Mouse (Mus musculus) ovary, postnatal 10 days (tissue): ENCODE measurements around the gene Tmem39b.

ENCODE experiments used
- DNase-seq: peaks from one replicate; pipeline ENCODE4 v3.0.0; 2022; ENCODE audit warnings: low spot score

Gene Tmem39b

DNA sequence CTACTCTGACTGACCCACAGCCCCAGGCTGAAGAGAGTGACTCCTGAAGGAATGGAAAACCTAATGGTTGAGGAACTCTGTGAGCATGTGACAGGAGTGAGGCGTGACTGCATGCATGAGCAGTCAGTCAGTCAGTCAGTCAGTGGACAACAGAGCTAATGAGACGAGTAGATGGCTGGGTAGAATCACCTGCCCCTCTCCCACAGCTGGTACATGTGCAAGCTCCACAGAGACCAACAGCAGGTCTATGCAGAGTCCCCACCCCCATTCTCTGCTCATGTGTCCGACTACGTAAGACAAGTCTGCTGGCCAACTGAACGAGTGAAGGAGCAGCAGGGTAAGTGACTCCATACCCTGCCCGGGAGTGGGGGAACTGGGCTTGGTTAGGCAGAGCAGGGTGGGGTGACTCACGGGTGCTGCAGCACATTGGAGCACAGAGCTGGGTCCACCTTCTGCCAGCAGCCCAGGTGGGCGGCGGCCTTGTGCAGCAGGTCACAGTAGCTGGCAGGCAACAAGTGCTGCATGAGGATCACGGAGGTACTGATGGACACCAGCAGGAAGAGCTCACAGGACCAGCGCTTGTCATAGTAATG, 12.6 kb downstream of the Tmem39b start:
- no peak for DNase-seq

DNA sequence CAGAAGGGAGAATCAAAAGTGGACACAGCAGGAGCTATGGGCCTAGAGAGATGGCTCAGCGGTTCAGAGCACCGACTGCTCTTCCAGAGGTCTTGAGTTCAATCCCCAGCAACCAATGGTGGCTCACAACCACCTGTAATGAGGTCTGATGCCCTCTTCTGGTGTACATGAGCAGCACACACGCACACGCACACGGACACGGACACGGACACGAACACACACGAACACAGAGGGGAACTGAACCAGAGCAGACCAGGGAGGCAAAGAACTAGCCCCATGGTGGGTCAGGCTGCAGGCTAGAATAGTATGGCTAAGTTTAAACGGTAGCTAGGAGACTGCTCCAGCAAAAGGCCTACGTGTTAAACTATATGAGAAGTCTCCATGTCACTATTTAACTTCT, 14.8 kb downstream of the Tmem39b start:
- no peak for DNase-seq

DNA sequence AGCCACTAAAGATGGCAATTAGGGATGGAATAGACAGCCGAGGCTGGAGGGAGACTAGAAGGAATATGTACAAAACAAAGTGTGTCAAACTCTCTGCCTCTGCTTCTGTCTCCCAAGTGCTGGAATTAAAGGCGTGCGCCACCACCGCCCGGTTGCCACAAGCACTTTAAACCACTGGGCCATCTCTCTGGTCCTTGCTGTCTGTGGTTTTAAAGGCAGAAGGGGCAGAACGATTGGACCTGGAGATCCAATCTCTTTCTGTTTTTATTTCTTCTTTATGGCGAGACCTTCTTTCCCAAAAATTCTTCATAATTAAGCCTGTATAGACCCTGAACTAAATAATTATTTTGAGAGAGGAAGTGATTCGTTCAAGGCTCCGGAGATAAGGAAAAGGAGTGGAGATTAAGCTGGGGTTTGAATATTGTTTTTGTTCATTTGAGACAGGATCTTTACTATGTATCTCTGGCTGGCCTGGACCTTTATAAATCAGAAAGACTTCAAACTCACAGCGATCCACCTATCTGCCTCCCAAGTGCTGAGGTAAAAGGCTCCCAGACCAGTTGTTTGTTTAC, 23.7 kb downstream of the Tmem39b start:
- no peak for DNase-seq

DNA sequence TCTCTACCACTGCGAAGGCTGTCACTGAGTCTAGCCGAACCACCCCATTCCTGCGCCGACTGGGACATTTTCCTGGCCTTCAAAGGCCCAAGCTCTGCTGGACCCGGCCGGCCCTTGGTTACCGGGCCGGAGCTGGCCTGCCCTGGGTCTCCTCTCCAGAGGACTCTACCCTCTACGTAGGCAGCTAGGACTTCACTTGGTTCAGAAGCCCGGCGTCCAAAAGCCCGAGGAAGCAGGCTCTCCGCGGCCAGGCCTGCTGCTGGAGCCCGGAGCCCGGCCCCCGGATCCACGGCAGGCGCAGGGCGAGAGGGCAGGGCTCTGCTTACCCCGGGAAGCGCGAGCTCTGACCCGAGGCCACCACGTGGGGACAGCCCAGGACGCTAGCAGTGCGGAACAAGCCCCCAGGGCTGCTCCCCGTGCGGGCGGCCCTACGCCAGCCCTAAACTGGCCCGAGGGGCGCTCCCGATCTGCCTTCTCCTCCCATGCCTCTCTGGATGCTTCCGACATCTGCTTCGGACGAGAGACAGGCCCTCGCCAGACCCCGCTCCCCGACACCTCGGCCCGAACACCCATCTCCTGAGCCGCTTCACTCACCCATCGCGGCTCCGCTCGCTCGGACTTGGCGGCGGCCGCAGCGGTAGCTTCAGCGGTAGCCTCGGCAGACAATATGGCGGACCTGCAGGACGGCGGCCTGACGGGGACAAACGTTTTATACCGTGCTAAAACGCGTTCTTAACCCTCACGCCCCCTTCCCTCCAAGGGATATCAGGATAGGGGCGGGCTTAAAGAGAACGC, 24.4 kb downstream of the Tmem39b start, which contains the start of gene Kpna6:
TSS of gene Kpna6 (minus strand) at position 685 of the 795 bp plus-strand sequence.
- DNase-seq, result peak; percentile 88

DNA sequence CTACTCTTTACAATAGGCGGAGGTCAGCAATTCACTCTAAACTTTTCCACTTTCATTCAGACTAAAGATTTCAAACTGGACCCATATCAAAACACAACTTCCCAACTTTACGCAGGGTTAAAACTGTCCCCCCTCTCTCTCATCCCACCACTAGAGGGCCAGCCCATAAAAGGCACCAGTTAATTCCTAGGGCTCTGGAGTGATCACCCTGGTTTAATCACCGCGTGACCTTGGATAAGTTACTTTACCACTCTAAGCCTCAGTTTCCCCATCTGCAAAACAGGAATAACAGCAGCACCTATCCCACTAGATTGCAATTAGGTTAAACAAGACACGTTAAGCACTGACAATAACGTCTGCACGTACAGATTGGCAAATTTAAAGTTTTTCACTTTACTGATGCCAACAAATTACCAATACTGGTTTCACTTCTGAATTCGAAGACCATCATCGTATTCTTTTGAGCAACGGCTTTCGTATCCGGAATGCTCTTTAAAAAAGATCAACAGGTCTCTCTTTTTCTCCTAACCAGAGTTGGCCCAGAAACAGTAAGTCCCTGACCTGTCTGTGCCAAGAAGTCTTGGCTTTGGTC, 25.1 kb downstream of the Tmem39b start:
- DNase-seq, result no peak

DNA sequence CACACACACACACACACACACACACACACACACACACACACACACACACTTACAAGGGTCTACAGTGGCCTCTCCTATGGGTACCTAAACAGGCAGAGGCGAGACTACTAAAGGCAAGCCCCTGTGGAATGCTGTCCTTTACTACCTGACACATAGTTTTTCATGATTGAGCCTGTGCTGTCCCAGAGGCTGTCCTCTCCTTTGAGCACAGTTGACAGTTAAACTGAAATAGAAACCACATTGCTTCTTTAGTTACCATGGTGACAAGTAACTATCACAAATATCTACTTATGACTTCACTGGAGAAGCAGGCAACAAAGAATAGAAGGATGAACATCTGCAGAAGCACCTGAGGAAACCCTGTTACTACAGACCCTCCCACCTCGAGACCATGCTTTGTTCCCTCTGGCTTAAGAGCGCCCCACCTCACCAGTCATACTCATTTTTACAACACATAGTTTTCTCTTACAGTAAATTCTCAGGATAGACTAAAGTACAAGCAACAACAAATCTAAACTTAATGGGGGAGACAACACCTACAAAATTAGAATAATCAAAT, 34.3 kb downstream of the Tmem39b start:
- no peak for DNase-seq

DNA sequence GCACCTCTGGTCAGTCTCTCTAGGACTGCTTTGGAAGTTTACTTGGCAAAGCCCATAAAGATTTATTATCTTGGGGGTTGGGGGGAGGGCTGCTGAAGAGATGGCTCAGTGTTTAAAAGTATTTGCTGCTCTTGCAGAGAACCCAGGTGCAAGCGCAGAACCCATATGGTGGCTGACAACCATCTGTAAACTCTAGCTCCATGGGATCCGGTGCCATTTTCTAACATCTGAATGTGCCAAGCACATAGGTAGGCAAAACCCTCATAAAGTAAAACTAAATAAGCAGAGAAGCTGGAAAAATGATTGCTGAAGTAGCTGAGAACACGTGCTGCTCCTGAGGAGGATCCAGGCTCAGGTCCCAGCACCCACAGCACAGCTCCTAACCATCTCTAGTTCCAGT, 35.1 kb downstream of the Tmem39b start:
- no peak for DNase-seq

DNA sequence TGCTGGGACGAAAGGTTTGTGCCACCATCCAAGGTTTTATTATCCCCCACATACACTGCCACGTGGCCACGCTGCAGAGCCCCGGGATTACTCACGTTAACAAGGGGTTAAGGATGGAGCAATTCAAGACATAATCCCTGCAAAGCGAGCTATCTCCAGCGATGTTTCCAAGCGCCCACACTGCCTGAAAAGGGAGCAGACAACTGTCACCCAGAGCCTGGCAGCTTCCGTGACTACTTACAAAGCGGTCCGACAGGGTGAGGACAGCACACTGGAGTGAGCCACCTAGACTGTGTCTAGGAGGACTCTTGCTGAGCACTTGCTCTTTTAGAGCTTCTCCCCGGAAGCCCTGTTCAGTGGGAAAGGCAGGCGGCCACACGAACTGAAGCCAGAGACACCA, 41.9 kb downstream of the Tmem39b start:
- no peak for DNase-seq

DNA sequence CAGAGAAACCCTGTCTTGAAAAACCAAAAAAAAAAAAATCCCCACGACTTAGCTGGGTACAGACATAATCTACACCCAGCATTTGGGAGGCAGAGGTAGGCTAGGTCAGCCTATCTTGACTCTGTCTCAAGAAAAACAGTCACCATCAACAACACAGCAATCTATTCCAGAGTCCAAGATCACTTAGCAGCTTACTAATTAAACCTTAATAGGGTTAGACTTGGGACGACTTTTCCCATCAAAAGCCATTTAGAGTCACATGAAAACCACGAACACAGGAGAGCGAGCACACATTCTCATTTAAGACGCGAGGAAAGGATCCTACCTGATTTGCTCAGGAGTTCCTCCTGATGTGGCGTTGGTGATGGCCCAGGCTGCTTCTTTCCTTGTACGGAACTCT, 46.3 kb downstream of the Tmem39b start:
- no peak for DNase-seq

DNA sequence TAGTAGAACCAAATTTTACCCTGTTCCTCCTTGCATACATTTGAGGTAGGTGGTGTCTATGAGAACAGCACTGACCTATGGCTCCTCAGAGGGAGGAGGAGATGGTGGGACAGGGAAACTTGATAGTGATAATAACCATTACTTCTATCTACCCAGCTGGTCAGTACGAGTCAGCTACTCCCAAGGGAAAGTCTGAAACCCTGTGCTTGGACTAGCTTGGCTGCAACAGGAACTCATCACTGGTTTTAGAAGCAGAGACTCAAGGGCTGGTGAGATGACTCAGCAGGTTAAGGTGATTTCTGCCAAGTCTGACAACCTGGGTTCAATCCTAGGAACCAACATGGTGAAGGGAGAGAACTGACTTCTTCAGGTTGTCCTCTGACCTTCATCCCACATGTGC, 48.0 kb downstream of the Tmem39b start:
- DNase-seq, result no peak

DNA sequence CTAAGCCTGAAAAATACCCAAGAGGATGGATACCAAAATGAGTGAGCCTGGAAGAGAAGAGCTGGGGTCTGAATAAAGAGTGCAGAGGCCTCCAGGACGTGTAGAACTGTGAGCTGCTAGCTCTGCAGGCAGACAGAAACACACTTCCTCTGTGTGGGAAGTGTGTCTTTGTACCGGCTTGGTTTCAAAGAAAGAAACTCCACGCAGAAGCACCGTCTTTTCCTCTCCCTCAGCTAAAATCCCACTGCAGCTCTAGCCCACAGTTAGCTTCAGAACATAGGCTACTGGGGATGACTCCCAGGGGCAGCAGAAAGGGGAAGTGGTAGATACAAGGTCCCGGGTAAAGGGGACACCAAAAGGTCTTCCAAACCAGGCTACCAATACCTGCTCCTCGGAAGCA, 51.4 kb downstream of the Tmem39b start:
- DNase-seq, result no peak

DNA sequence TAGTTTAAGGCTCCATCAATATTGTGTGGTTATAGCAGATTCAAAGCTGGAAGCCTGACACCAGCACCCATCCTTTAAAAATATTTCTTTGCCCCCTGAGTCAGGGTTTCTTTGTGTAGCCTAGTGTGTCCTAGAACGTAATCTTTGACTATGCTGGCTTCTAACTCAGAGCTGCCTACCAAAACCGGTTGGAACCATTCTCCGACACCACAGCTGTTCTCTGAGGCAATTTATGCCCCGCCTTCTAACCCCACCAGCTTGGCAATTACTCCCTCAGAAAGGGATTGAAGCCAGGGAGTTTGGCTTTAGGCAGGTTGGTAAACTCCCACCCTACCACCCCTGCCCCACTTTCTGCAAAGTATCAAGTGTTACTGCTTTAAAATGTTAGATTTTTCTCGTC, 54.9 kb downstream of the Tmem39b start:
- DNase-seq, result no peak

DNA sequence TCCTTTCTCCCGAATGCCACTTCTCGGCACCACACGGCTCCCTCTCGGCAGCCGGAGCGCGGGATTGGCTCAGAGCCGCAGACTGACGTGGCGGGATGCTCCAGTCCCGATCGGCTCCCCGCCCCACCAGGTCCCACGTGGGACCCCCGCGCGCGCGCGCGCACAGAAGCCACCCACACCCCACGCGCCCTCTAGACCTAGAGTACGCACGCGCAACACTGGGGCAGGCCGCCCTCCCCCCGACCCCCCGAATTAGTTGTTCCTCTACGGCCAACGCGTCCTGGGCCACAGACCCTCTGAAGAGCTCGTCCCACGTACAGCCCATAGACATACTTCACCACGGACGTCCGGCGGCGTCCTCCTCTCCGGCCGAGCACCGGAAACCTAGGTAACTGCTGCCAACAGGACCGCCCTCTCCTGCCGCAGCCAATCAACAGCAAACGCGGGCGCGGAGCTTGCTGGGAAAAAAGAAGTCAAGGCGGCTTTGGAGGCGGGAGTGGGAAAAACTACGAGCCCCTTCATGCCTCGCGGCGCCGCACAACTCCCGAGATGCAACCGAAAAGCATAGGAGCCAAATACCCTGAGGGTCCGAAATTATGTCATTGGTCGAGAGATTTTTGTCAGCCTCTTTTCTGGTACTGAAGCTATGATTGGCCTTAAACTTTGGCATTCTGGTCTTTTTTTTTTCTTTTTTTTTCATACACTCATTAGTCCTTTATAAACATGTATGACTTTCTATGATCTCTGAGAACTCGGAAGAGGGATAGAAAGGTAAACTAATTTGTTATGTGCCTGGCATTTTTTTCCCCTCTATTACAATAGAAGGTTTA, 55.8 kb downstream of the Tmem39b start, which contains the start of gene Txlna:
TSS of gene Txlna (minus strand) at position 428 of the 830 bp plus-strand sequence.
- DNase-seq, result peak; percentile 82

DNA sequence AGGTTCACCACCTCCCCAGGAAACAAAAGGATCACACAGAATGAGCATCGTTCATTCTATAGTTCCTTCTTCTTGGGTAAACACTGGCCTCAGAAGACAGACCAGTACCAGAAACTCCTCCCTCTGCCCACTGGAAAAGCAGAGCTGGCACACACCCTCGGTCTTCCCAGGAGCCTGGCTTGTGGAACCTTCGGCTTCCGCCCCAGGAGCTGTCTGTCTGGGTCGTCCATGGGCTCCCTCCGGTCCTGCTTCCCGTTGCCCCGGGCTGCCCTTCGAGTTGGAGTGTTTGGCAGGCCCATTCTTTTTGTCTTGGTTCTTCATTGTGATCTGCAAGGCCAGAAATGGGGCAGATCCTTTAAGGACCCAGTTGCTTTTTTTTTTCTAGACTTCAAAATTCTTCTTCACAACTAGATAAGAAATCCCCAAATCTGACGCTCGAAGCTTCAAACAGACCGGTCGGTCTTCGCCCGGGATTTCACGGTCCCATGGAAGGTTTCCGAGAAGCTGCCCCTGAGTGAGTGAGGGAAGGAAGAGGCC, 56.5 kb downstream of the Tmem39b start:
- peak; percentile 34 for DNase-seq

DNA sequence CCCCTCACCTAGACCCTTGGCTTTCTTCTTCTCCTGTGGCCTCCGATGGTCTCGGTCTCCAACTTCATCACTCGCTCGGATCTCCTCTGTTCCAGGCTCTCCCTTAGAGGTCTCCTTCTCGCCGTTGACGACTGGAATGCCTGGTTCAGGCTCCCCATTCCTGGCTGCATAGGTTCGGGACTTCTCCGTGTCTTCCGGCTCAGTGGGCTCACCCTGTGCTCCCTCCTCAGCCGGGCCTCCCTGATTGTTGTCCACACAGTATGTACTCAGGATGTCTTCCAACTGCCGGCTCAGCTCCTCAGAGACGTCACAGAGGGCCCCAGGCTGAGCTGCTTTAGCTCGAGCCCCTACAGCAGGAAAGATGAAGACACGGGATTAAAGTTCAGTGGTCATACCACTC, 57.4 kb downstream of the Tmem39b start:
- DNase-seq, result no peak

DNA sequence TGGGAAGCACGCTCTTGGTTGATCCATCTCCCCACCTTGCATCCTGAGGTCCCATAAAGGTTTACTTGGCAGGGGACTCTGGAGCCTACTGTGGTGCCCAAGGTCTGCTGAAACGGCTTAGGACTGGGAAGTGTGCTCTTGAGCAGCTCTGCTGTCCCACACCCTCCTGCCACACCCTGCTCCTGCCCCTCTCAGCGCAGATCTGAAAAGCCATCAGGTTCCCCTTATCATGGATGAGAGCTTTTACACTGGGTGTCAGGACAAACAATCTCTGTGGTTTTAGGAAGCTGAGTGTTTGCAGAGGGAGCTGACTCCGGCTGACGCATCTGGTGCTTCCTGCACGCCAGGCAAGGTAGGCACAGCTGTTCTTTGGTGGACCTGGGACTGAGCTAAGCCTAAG, 62.8 kb downstream of the Tmem39b start:
- DNase-seq, result no peak

DNA sequence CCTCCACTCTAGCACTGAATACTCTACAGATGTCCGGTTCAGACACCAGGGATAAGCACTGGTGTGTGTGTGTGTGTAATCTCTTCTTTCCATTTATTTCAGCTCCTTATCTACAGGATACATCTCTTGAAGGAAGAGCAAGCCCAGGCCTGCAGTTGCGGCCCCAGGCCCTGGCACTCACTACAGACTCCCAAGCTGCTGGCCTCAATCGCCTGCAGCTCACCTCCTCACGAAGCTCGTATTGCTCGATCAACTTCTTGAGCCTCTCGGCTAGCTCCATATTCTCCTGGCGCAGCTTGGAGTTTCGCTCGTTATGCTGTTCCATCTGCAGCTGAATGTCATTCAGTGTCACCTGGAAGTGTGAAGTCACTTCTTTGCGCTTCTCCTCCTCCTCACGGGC, 64.8 kb downstream of the Tmem39b start:
- DNase-seq, result no peak

DNA sequence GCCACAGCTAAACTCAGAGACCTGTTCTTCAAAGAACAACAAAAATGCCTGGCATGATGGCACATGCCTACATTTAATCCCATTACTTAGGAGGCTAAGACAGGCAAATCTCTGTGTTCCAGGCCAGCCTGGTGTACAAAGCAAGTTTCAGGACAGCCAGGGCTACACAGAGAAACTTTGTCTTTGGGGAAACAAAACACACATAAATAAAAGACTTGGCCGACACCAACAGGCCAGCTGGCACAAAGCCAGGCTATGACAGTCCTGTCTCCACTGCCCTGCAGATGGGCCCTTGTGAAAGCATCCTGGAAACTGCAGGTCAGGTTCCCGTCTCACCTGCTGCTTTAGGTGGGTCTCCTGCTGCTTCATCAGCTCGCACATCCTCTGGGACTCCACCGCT, 65.7 kb downstream of the Tmem39b start:
- DNase-seq, result no peak
